Mouse (Mus musculus) limb, embryonic 11.5 days (tissue): ENCODE data around the gene Mllt10. TPM values are rescaled to one million over a fixed set of nuclear protein-coding genes. Genes with fewer than 3 reads are reported as not detected.

Experiments
- ATAC-seq: fragments of 200-750 bp; cut with Nextera tagmentation; 2 replicates; pipeline ENCODE4 v1.8.0; 2017; ENCODE audit warnings: low read depth; ENCODE audit not compliant: insufficient number of reproducible peaks, low FRiP score, low TSS enrichment
- DNase-seq: peaks from one replicate; pipeline ENCODE4 v3.0.0-alpha.2; 2015; ENCODE audit warnings: low spot score
- H3K27ac ChIP-seq: fragments of 300-500 bp; sonication (generic); replicated peaks from 2 replicates; pipeline ENCODE4 v1.5.1; 2014; ENCODE audit warnings: low read depth, mild to moderate bottlenecking, low read length
- H3K27me3 ChIP-seq: fragments of 300-500 bp; sonication (generic); 2 replicates; pipeline ENCODE4 v1.6.1; 2014; ENCODE audit warnings: mild to moderate bottlenecking, low read length, mixed read lengths; ENCODE audit not compliant: control insufficient read depth, insufficient read depth
- H3K36me3 ChIP-seq: fragments of 300-500 bp; sonication (generic); 2 replicates; pipeline ENCODE4 v1.6.1; 2014; ENCODE audit warnings: mild to moderate bottlenecking, low read length, moderate library complexity, mixed read lengths; ENCODE audit not compliant: control insufficient read depth, insufficient read depth
- H3K4me1 ChIP-seq: fragments of 300-500 bp; sonication (generic); 2 replicates; pipeline ENCODE4 v1.6.1; 2014; ENCODE audit warnings: low read length, mixed read lengths; ENCODE audit not compliant: control insufficient read depth, insufficient read depth
- H3K4me2 ChIP-seq: fragments of 300-500 bp; sonication (generic); 2 replicates; pipeline ENCODE4 v1.6.1; 2014; ENCODE audit warnings: low read depth, mild to moderate bottlenecking, moderate library complexity; ENCODE audit not compliant: severe bottlenecking
- H3K4me3 ChIP-seq: fragments of 300-500 bp; sonication (generic); 2 replicates; pipeline ENCODE4 v1.5.1; 2014; ENCODE audit warnings: low read depth, low read length
- H3K9ac ChIP-seq: fragments of 300-500 bp; sonication (generic); 2 replicates; pipeline ENCODE4 v1.6.1; 2014; ENCODE audit warnings: mild to moderate bottlenecking, low read length
- H3K9me3 ChIP-seq: fragments of 300-500 bp; sonication (generic); 2 replicates; pipeline ENCODE4 v1.6.1; 2016; ENCODE audit warnings: low read length; ENCODE audit not compliant: control insufficient read depth
- WGBS: fragments of 180-500 bp; shearing (Covaris S2); extraction: QIAGEN DNeasy Blood & Tissue Kit; methylation state at CpG from one replicate; pipeline ENCODE4 v1.1.7; 2014; 5-methylcytosine and 5-hydroxymethylcytosine counted together
- polyA plus RNA-seq: library from polyadenylated mRNA; unstranded; fragments of >200 nt; fragmentation: Nextera tagmentation; extraction: Ambion mirVana; gene quantifications from 2 replicates; pipeline ENCODE4 v1.2.1, GENCODE M21; 2014

Gene Mllt10
- polyA plus RNA-seq, 1 experiment from 2014 or later: 46.3 TPM

GRCm38 (mm10) chr2:18100914-18101313 lies 45.9 kb downstream of the Mllt10 start:
- Histone ChIP-seq H3K27ac (no peak overlapping the region), H3K9ac (no peak overlapping the region), H3K4me3 (no peak overlapping the region), H3K27me3 (no peaks in the 10 kb centered on the region), H3K4me2 (no peak overlapping the region), H3K4me1 (no peaks in the 10 kb centered on the region), H3K36me3 (peaks cover 3% of the 10 kb centered on the region; the same call in 1 of the 2 replicates), H3K9me3 (no peaks in the 10 kb centered on the region)
- no peak for DNase-seq
- WGBS: 95% methylated on average over 2 of the region's 2 CpGs
- no peak for ATAC-seq

GRCm38 (mm10) chr2:18107561-18107960 lies 52.5 kb downstream of the Mllt10 start:
- DNase-seq: no peak
- Histone ChIP-seq H3K9me3 (no peaks in the 10 kb centered on the region), H3K9ac (no peak overlapping the region), H3K4me1 (no peaks in the 10 kb centered on the region), H3K36me3 (no peaks in the 10 kb centered on the region), H3K27ac (no peak overlapping the region), H3K4me2 (no peak overlapping the region), H3K4me3 (no peak overlapping the region), H3K27me3 (no peaks in the 10 kb centered on the region)
- ATAC-seq: no peak

- H3K9me3 ChIP-seq: no peaks in the 10 kb centered on the region
- no peak overlapping the region for H3K9ac ChIP-seq
- no peak for DNase-seq
- no peaks in the 10 kb centered on the region for H3K36me3 ChIP-seq
- no peak overlapping the region for H3K27ac ChIP-seq
- 94% methylated on average over 3 of the region's 3 CpGs for WGBS
- H3K4me1 ChIP-seq: no peaks in the 10 kb centered on the region
- no peak overlapping the region for H3K4me3 ChIP-seq
- ATAC-seq: no peak
- no peak overlapping the region for H3K4me2 ChIP-seq
- no peaks in the 10 kb centered on the region for H3K27me3 ChIP-seq
These were observed 53.2 kb downstream of the Mllt10 start for GRCm38 (mm10) chr2:18108214-18108613.

- Histone ChIP-seq H3K36me3 (peaks cover 2% of the 10 kb centered on the region; the same call in 1 of the 2 replicates), H3K4me3 (no peak overlapping the region), H3K27ac (no peak overlapping the region), H3K9me3 (no peaks in the 10 kb centered on the region), H3K4me2 (no peak overlapping the region), H3K9ac (no peak overlapping the region), H3K27me3 (no peaks in the 10 kb centered on the region), H3K4me1 (no peaks in the 10 kb centered on the region)
- peak; percentile 62; the same call in 1 of the 2 replicates for ATAC-seq
- peak; percentile 79 for DNase-seq
These were observed 56.4 kb downstream of the Mllt10 start for GRCm38 (mm10) chr2:18111411-18111810.

GRCm38 (mm10) chr2:18116432-18116831 lies 61.4 kb downstream of the Mllt10 start:
- Histone ChIP-seq H3K9ac (no peak overlapping the region), H3K4me1 (no peaks in the 10 kb centered on the region), H3K4me3 (no peak overlapping the region), H3K36me3 (peaks cover 2% of the 10 kb centered on the region; the same call in 1 of the 2 replicates), H3K27me3 (no peaks in the 10 kb centered on the region), H3K27ac (no peak overlapping the region), H3K9me3 (no peaks in the 10 kb centered on the region), H3K4me2 (no peak overlapping the region)
- WGBS: 82% methylated on average over 3 of the region's 3 CpGs
- no peak for DNase-seq
- no peak for ATAC-seq

GRCm38 (mm10) chr2:18138131-18138530 lies 83.1 kb downstream of the Mllt10 start:
- Histone ChIP-seq H3K36me3 (peaks cover 11% of the 10 kb centered on the region), H3K4me3 (no peak overlapping the region)

GRCm38 (mm10) chr2:18139646-18140045 lies 84.6 kb downstream of the Mllt10 start:
- Histone ChIP-seq H3K27ac (no peak overlapping the region), H3K9ac (no peak overlapping the region), H3K4me3 (no peak overlapping the region), H3K4me2 (no peak overlapping the region), H3K27me3 (no peaks in the 10 kb centered on the region), H3K36me3 (peaks cover 11% of the 10 kb centered on the region), H3K4me1 (no peaks in the 10 kb centered on the region), H3K9me3 (no peaks in the 10 kb centered on the region)
- ATAC-seq (no peak), DNase-seq (no peak)
- 98% methylated on average over 5 of the region's 5 CpGs for WGBS

More at GRCm38 (mm10) chr2:18138131-18138530, 83.1 kb downstream of the Mllt10 start:
- Histone ChIP-seq H3K27me3 (no peaks in the 10 kb centered on the region), H3K4me2 (no peak overlapping the region), H3K27ac (no peak overlapping the region), H3K9ac (no peak overlapping the region), H3K4me1 (no peaks in the 10 kb centered on the region), H3K9me3 (no peaks in the 10 kb centered on the region)
- DNase-seq: no peak
- 93% methylated on average over 2 of the region's 2 CpGs for WGBS
- no peak for ATAC-seq

- H3K9ac ChIP-seq: no peak overlapping the region
- peaks cover 6% of the 10 kb centered on the region; the same call in 1 of the 2 replicates for H3K36me3 ChIP-seq
- H3K4me2 ChIP-seq: no peak overlapping the region
- DNase-seq (no peak), ATAC-seq (no peak)
- no peaks in the 10 kb centered on the region for H3K9me3 ChIP-seq
- no peak overlapping the region for H3K27ac ChIP-seq
- no peak overlapping the region for H3K4me3 ChIP-seq
- no peaks in the 10 kb centered on the region for H3K27me3 ChIP-seq
- WGBS: 94% methylated on average over 3 of the region's 3 CpGs
- no peaks in the 10 kb centered on the region for H3K4me1 ChIP-seq
These were observed 101.1 kb downstream of the Mllt10 start for GRCm38 (mm10) chr2:18156131-18156530.

- no peak overlapping the region for H3K9ac ChIP-seq
- 82% methylated on average over 3 of the region's 3 CpGs for WGBS
- DNase-seq: no peak
- H3K36me3 ChIP-seq: peaks cover 9% of the 10 kb centered on the region; the same call in 1 of the 2 replicates
- no peaks in the 10 kb centered on the region for H3K9me3 ChIP-seq
- ATAC-seq: no peak
- no peaks in the 10 kb centered on the region for H3K4me1 ChIP-seq
- H3K27ac ChIP-seq: no peak overlapping the region
- no peak overlapping the region for H3K4me2 ChIP-seq
- H3K4me3 ChIP-seq: no peak overlapping the region
- H3K27me3 ChIP-seq: no peaks in the 10 kb centered on the region
These were observed 104.4 kb downstream of the Mllt10 start for GRCm38 (mm10) chr2:18159426-18159825.
